Mouse (Mus musculus): ENCODE results near the gene Fbxo10.

DNA sequence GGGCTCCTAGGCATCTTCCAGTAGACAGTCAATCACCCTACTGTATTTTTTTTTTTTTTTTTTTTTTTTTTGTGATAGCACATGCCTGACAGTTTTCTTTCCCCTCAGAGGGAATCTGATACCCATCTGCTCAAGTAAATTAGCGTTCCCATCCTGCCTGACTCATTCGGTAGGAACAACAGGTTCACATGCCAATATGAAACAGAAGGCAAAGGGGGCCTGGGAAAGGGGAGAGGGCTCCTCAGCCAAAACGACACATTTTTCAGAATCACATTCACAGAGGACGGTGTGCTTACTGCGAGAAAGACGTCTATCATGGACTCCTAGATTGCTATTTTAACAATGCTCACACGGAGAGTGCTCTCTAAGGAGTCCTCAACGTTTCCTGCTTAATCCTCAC lies 917 bp downstream of the Fbxo10 start:
- TF ChIP-seq EP300 (IDR thresholded peaks at IDR 0.05; ENCODE audit: insufficient read depth, low read depth, low read length) (no peak), CTCF (IDR thresholded peaks at IDR 0.05) (no peak), POLR2A (IDR thresholded peaks at IDR 0.05; ENCODE audit: insufficient read depth, low read depth, low read length) (no peak)
